Mouse (Mus musculus): ENCODE data around the gene Hivep2.

Hivep2 gene

DNA sequence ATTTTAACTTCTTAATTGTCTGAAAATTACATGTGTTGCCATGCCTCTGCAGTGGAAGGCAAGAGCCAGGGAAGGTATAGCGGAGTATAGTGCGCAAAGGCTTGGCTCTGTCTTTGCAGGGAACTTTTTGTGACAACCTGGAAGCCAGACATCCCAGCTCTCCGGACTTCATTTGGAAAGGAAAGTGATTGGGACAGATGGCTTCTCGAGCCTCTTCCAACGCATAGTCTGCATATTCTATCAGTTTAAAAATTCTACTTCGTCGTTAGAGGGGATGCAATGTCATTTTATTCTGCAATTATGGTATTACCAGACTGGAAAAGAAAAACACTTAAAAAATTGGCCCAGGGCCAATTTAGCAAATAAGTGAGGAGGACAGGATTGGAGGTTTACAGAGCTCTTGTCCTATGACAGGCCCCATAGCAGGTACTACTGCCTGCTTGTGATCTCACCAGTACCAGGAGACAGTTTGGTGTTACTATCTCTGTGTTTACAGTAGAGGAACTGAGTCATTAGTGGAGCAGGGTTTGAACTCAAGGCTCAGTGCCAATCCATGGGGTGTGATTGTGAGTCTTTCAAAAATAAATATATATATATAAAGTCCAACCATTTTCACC is 7.8 kb downstream of the Hivep2 start:
- DNase-seq, result peak; percentile 27 to 47

DNA sequence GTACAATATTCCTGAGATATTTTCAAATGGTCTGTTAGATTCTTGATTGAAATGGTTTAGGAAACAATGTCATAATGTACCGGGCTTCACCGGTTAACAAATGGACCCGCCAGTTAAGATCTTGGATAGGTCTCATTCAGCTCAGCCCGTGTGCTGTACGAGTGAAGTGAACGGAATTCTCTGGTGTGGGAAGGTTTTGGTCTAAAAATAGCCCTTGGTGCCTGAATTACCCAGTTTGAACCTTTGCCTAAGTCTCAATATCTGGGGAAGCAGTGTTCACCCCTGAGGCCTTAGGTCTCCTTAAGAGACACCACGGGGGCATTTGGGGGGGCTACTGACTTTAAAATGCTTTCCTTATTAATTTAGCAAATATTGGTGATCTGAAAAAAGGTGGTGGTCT is 8.6 kb downstream of the Hivep2 start:
- DNase-seq, result peak; percentile 13 to 35

DNA sequence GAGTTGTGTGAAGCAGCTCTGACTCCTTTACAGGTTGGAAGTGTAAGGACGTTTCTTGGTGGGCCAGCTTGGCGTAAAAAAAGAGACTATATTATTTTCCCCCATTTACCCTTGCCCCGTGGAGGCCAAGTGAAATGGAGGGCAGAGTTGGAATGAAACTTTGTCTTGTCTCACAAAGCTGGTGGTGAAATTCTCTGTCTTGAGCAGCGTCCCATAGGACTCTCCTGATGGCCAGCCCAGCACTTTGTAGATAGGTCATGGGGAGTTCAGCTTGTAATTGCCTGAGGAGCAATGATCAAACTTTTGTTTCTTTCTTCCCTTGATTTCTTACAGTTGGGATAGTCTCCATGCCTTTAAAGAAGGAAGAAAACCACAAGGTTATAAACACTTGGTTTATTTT is 10.0 kb downstream of the Hivep2 start:
- DNase-seq, result no peak

DNA sequence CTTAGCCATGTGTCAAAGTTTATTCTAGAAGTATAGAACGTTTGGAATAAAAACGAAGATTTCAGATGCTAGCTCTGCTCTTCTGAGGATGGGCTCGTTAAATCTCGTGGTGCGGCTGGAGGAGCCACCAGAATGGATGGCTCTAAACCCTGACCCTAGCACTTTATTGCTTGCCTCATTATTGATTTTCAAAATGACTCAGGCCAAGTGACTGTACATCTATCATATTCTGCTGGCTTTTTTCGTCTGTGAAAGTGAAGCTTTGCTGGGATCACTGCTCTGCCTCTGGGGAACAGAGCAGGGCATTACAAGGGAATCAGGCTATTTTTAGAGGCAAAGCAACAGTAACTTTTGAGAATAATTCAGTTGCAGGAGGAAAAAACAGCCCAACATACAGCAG is 10.4 kb downstream of the Hivep2 start:
- no peak for DNase-seq

DNA sequence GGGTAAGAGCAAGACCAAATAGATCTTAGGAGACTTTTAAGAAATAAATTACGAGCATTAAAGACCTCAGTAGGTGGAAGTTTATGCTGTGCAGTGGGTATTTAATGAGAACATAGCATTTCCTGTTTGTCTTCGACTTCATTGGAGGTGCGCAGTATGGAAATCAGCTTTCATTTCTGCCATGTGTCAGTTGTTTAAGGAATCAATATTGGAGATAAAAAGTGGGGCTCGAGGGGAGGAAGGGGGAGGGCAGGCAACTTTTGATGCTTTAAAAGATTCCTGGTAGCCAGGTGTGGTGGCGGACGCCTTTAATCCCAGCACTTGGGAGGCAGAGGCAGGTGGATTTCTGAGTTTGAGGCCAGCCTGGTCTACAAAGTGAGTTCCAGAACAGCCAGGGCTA is 16.4 kb downstream of the Hivep2 start:
- DNase-seq, result no peak

DNA sequence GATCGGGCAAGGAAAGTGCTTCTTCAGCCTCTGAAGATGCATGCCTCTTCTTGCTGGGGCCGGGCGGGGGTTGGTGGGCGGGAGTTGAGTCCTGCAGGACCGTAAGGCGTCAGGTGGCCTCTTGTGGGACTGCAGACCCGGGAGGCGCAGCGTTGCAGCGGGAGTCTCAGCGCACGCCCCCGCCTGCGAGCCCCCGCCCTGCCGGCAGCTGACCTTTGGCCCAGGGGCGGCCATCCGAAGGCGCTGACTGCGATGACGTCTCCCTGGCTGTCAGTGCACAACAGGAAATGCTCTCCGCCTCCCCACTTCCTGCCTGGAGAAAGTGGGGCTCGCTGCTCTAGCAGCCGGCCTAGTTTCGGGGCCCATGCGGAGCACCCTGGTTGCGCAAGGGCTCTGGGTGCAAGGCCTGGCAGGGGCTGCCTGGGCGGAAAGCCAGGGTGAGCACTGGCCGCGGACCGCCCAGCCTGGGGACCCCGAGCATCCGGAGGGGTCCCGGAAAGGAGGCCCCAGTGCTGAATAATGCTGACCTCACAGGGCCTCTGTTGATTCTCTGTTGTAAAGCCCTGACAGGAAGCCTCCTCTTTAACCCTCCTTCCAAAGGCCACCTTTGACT is 17.0 kb downstream of the Hivep2 start:
- DNase-seq, result peak; percentile 42 to 49

DNA sequence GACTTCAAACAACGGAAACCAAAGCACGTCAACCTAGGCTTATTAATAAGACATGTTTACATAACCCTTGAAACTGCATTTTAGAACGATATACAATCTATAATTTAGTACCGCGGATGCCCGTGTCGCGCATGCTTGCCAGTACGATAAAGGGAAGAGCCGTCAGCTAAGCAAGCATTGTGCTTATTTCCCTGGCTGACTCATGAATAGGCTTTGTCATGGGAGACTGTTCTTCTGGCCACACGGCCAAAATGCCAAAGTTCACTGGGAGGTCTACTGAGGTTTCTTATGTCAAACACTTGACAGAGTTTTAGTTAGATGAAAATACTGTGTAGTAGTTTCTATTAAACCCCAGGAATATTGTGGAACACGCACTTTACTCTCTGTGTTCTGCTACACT is 17.8 kb downstream of the Hivep2 start:
- DNase-seq, result no peak

DNA sequence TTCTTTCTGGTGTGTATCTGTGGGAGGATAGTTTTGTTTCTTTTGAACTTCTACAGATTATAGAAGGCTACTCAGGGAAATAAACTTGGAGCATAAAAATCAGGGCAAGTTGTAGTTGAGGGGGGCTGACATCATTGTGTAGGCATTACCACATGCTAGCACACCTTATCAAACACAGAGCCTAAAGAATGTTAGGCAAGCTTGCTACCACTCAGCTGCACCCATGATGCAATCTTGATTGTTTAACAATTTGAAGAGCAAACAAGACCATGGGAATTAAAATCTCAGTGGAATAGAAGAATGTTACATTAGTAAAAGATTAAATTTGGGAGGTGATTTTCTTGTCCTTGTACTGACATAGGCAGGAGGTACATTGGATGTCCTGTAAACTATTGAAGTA is 18.4 kb downstream of the Hivep2 start:
- no peak for DNase-seq

DNA sequence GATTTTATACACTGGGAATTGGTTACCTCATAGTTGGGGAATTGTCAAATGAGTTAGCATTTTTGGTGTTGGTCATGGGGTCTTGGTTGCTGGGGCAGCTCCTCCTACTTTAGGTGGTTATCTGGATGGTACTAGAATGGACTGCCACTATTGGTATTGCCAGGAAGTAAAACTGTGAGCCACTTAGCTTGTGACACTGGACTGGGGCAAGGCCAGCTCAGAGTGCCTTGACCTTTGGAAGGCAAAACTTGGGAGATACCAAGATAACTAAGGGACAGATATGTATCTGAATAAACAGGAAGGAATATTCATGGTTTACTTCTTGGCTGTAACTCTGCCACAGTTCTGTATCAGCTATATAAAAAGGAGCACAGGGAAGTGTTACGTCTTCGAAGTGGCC is 20.7 kb downstream of the Hivep2 start:
- no peak for DNase-seq

DNA sequence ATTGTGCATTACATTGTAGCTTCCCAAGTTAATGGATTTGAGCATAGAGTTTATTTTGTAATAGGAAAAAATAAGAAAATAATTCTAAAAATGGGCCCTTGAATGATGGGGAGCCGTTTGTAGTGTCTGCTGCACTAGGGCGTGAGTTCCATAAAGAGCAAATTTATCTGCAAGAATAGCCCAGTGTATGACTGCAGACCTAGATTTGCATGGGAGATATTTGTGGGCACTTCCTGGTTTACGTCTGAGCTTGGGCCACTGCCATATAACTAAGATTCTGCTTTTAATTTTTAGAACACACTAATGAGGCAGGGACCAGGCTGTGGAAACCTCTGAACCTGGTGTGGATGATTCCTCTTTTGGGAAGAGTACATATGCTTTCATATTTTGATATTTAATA is 21.5 kb downstream of the Hivep2 start:
- no peak for DNase-seq

DNA sequence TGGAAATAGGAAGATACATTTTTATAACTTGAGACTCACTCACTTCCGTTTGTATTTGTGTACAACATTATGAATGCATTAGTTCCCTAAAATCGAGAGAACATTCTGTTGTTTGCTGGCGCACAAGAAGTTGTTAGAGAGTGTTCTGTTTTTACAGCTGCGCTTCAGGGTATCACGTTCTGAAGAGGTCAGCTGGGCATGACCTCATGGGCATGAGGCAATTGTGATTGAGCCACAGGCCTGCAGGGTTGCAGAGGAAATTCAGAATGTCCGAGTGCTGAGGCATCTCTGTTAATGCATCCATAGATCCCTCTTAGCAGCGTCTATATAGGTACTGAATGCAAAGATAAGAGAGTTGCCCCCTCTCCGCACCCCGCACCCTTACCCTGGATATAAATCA is 22.4 kb downstream of the Hivep2 start:
- DNase-seq, result no peak

DNA sequence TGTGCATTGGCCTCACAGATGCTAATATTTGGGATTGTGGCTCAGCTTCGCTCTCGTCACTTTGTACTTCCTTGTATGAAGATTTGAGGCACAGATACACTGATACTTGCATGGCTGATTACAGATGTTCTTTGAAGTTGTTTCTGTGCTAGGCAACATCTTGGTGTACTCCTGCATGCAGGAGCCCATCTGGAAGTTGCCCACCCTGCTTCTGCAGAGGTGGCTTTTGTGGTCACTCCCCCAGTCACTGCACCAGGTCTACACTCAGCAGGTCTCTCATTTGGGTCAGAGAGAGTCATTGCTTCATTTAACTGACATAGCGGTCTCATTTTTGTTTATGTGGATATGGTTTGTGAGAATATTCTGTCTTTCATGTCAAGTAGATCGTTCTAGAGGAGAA is 22.9 kb downstream of the Hivep2 start:
- DNase-seq, result no peak

DNA sequence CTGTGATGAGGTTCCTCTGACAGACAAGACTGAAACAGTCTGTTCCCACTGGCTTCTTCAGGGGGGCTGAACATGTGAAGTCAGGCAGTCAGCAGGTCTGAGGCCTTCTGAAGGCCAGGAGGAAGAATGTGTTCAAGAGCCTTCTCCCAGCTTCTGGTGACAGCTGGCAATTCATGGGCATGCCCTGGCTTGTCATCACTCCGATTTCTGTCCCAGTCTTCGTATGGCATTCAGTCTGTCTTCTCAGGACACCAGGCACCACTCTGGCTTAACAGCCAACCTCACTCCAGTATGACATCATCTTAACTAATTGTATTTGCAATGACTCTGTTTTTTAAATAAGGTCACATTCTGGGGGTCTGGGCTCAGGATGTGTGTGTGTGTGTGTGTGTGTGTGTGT is 25.0 kb downstream of the Hivep2 start:
- DNase-seq, result no peak

DNA sequence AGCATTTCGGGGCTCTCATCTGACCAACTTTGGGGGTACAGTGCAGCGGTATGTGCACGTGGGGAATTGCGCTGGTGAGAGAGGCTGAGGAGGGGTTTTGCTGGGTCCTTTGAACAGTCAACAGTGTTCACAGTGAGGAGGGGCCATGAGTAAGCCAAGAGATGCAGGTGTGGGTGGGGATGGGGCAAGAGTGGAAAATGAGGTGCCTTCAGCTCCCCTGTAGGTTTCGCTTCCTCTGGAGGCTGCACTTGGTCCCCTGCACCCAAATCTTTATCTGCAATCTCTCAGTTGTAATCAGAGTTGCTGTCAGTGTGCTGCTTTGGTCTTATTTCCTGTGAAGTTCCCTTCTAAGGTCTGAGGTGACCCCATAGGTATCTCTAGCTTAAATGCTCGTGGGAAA is 27.5 kb downstream of the Hivep2 start:
- no peak for DNase-seq

DNA sequence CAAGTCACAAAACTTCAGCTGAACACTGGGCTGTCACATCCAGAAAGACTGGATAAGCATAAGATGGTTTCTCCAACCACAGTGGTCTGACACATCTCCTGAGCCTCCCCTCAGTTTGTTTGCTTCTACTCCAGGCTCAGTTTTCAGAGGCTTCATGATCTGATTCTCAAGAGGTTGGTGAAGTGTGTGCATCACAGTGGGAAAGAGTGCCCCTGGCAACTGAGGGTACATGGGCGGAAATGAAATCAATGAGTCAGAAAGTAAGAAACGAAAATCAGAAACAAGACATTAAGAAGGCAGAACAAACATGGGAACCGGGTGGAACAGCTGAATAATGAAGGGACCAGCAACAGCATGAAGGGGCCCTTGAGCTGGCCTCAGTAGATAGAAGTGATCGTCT is 31.5 kb downstream of the Hivep2 start:
- DNase-seq, result no peak

DNA sequence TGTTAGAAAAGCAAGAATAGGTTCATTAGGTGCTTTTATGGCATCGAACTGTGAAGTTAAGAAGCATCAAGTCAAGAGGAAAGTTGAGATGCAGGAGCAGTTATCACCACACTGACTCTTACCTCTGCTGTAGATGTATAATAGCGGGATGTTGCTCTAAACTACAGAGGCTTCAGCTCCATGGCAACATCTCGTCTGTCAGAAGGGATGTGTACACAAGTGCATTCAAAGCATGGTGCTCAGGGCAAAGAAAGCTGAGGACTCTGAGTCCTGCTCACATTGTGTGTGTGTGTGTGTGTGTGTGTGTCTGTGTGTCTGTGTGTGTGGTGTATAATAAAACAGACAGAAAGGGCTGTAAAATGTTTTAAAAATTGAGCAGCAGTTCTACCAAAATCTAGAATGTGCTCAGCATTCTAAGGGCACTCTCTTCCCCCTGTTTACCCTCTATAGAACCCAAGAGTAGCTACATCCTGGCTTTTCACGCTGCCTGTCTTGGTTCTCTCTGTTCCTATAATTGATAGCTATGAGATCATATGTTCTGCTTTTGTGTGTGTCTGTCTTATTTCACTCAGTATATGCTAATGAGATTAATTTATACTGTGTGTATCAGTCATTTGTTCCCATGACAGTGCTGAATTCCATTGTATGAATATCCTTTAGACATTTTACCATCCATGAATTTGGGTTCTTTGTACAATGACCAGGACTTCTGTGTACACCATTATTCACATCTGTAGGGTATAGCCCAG is 39.1 kb downstream of the Hivep2 start:
- no peak for DNase-seq

DNA sequence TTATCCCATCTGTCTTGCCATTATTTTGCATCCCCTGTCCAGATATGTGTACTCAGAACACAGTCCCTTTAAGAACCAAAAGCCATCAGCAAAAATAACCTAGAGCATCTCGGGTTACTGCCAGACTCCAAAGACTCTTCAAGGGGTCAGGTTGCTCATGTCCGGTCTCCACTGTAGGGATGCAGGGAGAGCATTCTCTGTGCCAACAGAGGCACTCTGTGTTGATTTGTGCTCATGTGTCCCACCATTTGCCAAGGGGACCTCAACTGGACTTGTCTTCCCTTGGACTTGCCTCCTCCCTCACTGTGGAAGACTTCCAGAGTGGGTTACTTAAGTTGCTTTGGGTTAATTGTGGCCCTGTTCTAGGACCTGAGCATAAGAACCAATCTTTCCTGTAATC is 43.8 kb downstream of the Hivep2 start:
- no peak for DNase-seq

DNA sequence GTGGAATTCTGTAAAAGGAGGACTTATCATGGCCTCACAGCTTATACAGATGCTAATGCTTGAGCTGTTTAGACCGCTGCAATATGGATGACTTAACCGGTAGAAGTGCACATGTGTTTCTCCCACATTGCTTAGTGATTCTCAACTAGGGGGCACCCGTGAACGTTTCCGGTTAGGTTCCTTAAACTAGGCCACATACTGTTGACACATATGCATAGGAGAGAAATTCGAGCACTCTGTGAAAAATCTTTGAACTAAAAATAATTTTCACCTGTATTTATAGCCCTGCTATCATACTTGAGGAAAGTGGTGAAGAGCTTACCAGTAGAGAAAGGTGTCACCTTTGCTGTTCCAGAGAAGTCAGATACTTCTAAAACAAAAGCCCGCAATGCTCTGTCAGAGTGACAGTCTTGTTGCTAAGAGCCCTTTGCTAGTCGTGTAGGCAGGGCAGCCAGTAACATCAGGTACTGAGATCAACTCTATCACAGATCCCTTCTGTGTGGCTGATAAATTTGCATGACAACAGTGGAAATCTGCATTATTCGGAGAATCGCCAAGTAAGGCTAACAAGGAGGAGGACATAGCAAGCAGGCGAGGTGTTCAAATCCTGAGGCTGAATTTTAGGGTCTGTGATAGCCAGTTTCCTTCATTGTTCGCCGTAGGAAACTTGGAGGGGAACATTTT is 50.6 kb downstream of the Hivep2 start:
- DNase-seq, result no peak

DNA sequence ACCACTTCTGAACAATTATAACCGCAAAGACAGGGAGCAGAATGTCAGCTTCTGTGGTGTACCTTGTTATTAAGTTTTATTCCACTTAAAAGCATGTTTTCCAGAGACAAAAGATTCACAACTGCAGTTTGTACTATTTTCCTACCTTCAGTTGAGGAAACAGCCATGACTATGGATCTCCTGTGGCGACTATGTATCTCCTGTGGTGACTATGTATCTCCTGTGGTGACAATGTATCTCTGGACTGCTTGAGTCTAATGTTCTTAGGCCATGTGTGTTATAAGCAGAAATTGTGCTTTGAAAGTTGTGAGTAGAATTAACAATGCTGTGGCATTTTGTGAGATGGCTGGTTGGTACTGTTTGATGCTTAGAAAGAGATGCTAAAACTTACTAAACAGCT is 51.5 kb downstream of the Hivep2 start:
- DNase-seq, result no peak

DNA sequence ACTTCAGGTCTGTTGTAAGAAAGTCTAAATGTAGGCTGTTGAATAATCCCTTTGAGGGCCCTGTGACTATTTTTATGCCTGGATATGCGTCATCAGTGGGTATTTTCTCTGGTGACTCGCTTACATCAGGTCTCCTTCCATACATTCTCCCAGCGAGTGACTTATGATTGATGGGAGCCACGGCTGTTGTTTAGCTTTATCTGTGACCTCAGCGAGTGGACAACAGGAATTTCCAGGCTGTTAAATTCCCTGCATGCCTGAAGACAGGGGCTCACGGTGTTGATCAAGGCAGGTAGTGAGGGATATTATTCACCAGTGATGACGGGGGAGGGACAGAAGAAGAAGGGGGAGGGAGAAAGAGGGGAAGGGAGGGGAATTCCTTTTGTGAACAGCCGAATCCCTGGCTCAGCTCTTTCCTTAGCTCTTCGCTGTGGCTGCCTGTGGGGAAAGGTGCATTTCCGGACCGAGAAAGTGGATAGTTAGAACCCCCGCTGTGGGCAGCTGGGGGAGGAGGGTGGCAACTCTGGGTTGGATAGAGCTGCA is 52.0 kb downstream of the Hivep2 start:
- peak in 1 of 2 experiments; percentile 26 for DNase-seq

DNA sequence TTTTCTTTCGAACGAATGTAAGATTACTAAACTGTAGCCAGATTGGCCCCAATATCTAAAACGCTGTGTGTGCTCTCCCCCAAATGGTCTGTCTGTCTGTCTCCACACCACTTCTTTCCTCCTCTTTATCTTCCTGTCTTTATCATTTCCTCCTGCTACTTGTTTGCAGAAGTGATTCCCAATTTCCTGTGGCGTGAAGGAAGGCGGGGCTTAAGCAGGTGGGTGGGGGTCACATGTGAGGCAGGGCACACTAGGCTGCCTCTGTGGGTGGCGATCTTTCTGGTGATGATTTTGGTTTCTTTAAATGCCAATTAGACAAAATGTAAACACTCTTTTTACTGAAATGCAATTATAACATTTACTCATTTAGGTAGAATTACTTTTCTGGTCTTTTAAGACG is 52.8 kb downstream of the Hivep2 start:
- DNase-seq, result no peak

DNA sequence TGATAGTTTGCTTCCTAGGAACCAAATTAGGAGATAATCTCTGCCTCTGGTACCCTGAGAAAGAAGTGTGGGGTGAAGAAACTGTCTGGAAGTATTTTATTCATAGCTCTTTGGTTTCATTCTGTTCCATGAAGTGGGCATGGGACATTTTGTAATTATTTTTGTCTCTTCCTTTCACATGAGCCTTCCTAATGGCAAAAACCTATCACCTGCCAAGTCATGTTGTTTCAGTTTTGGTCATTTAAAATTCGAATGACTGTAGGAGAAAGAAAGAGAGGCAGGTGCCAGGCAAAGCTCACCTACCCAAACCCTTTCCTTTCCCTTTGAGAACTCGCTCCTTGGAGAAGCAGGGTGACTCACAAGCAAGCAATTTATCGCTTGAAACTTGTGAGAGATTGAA is 53.3 kb downstream of the Hivep2 start:
- DNase-seq, result no peak

DNA sequence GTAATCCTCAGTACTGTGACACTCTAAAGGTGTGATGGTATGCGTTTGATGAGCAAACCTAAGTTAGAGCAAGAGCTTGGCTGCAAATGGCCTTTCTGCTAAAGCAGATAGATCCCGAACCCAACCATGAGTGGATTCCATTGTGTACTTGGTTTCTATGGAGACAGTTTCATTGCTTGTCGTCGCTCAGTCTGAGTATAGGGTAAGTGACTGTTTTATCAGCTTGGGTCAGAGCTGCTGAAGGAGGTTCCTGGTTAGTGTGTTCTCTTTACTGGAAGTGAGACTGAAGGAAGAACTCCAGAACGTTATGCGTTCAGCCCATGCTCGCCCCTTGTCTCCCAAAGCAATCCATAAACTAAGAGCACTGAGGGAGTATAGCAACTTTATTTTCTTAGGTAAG is 54.4 kb downstream of the Hivep2 start:
- no peak for DNase-seq

DNA sequence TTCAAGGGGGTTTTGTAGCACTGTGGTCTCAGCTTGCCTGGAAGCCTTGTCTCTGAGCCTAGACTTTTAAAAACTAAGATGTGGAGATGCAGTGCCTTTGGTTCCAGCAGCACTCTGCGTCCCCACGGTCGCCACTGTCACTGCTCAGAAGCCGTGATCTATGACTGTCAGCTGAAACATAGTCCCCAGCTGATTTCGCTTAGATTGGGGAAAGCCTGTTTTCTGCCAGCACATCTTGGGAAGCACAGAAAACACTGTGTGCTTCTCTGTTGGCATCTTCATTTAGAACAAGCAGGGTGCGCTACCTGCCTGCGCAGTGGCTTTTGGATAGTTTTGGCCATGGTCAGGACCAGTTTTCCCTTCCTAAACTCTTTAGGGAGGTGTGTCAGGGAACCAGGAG is 59.1 kb downstream of the Hivep2 start:
- no peak for DNase-seq
